ENCODE assay signal across 20 mouse cellular contexts in the genomic region with DNA sequence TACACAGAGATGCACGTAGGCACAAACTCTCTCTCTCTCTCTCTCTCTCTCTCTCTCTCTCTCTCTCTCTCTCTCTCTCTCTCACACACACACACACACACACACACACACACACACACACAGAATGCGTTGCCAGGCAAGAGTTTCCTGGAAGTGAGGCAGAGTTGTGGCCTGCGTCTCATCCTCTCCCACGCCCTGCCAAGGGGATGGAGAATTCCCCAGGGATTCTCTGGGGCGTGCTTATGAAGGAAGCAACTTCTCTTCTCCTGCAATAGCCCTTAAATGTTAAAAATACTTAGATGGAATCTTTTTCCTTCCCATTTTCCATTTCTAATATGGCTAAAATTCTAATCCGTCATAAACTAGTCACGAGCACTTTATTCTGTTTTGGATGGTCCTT.
DNase-seq lines count a peak whose midpoint lies in the region; TF ChIP-seq lines count a peak whose summit lies in the region.
"Had no signal": no experiment of that assay in that cellular context is flagged by ENCODE, and none has a peak within 500 bp of the region (broad histone marks: within the 10 kb centered on the region; RNA-seq: fewer than 3 reads in every experiment).

No protein-coding gene starts in this region.

- WGBS in lung, adult 2 months = 62% methylated on average over 7 of the region's 7 CpGs

- DNase-seq in adrenal gland, postnatal 14 days = peak; percentile 48
- no peak for DNase-seq in adrenal gland, adult 2 months
- DNase-seq in heart, adult 8-10 months (ENCODE audit: low spot score) = peak; percentile 18
- no peak for DNase-seq in heart, postnatal 25 days (ENCODE audit: low spot score)
- DNase-seq in lung, postnatal 4 days = peak; percentile 12 to 41
- DNase-seq in lung, adult 2 months = no peak
- DNase-seq in kidney, postnatal 25 days = peak; percentile 49 to 71
- DNase-seq in neural tube, embryonic 10.5 days (ENCODE audit: extremely low spot score, low spot score) = no peak
- DNase-seq: adrenal gland, postnatal 25 days; cerebellum, adult 11-12 months; cerebellum, postnatal 25 days; embryo, embryonic 11 days; layer of hippocampus, postnatal 36 days; lung, postnatal 14 days; right cerebral cortex, postnatal 4 days had no signal

- no peak for TF ChIP-seq CTCF in lung, adult 2 months (IDR thresholded peaks at IDR 0.05; ENCODE audit: insufficient read depth, low read length)

- H3K4me3 ChIP-seq in lung, adult 2 months (replicated peaks; ENCODE audit: extremely low read depth, low read depth, low read length) = no peak overlapping the region
- H3K4me3 ChIP-seq: embryonic facial prominence, embryonic 15.5 days; forebrain, embryonic 10.5 days; intestine, embryonic 15.5 days; layer of hippocampus, adult 2 months; limb, embryonic 13.5 days had no signal

- no peak for TF ChIP-seq POLR2A in lung, adult 2 months (IDR thresholded peaks at IDR 0.05; ENCODE audit: borderline replicate concordance, extremely low read depth, low read depth, low read length)

- intact Hi-C loops in heart, postnatal 25 days (cut with DNase I) = no loop called here

- peaks cover 2% of the 10 kb centered on the region for H3K4me1 ChIP-seq in lung, adult 2 months (ENCODE audit: control insufficient read depth, insufficient read depth, low read length)
- H3K4me1 ChIP-seq: embryonic facial prominence, embryonic 15.5 days; intestine, embryonic 15.5 days; limb, embryonic 13.5 days had no signal

Comparison
In these comparisons a context has a peak if more than half of its experiments do, and no peak if none do; other contexts are left out.
1. DNase-seq: peak in adrenal gland, postnatal 14 days (single experiment), heart, adult 8-10 months (single experiment), lung, postnatal 4 days (2 of 2) and kidney, postnatal 25 days (2 of 2); none in adrenal gland, adult 2 months (single experiment), heart, postnatal 25 days (single experiment), lung, adult 2 months (single experiment) and neural tube, embryonic 10.5 days (single experiment).